Mouse (Mus musculus): ENCODE measurements around the gene Otulin.

Otulin gene

GRCm38 (mm10) chr15:27580771-27581170 is 49.7 kb downstream of the Otulin start:
- DNase-seq (ENCODE audit: low spot score): no peak

GRCm38 (mm10) chr15:27579853-27580252 is 50.6 kb downstream of the Otulin start:
- DNase-seq (ENCODE audit: low spot score): no peak

GRCm38 (mm10) chr15:27578918-27579317 is 51.6 kb downstream of the Otulin start:
- no peak for DNase-seq (ENCODE audit: low spot score)

- no peak for DNase-seq (ENCODE audit: low spot score)
Measured at GRCm38 (mm10) chr15:27577915-27578780, 52.3 kb downstream of the Otulin start.

DNA sequence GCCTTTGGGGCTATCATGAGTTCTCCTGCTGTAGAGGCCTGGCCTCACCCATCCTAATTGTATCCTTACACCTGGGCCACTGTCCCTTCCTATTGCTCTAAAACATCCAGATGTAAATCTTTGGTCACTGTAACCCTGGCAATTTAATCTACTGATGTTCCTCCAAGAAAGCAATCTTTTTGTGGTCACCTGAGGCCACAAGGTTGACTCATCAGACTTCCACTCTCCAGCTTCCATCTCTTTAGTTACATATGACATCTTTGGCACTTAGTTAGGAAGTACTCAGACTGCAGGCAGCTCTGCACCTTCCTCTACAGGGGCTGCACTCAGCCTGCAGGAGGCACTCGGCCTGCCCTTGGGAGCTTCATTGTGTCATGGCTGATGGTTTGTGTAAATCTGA is 53.6 kb downstream of the Otulin start:
- no peak for DNase-seq (ENCODE audit: low spot score)

DNA sequence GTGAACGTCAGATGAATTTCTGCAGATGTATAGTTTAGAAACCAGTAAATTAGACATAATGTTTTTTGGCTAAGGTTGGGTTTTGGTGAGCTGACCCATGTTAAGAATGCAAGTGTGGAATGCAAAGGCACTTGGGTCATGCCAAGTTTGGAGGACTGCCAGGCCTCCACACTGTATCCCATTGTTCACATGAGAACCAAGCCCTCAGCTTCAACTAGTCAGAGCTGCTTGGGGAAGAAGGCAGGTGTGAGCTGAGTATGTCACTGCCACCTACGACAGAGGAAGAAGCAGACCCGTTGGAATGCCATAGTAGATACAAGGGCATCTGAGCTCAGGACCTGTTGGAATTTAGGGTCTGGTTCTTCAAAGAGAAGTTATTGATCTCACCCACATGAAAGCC is 54.6 kb downstream of the Otulin start:
- no peak for DNase-seq (ENCODE audit: low spot score)

DNA sequence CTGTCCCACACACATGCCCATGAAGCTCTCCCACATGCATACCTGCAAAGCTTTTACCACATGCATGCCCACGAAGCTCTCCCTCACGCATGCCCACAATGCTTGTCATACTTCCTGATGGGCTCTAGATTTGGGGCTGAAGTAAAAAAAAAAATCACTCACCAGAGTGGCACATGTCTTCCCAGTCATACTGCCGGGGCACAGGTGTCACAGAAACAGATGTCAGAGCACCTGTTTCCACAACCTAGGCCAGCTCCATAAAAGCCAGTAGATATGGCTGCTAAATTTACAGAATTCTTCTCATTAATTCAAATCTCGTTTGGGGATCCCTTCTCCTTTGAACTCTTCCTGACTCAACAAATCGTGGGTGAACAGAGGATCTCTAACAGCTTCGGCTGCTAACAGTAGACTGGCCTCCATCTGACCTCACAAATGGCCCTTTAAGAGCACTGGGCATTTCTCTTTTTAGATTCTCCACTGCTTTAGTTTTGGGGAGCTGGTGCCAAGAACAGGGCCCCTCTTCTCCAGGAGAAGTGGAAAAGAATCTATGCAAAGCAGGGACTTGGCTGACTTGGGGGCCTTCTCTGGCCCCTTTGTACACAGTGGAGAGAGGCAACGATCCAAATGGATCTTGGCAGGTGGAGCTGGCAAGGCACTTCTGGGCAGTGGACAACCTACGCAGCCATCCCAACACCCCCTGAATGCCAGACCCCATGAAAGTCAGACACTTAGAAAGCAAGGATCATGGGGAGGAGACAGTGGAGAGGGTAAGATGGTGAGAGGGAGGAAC is 55.3 kb downstream of the Otulin start:
- DNase-seq (ENCODE audit: low spot score): no peak

DNA sequence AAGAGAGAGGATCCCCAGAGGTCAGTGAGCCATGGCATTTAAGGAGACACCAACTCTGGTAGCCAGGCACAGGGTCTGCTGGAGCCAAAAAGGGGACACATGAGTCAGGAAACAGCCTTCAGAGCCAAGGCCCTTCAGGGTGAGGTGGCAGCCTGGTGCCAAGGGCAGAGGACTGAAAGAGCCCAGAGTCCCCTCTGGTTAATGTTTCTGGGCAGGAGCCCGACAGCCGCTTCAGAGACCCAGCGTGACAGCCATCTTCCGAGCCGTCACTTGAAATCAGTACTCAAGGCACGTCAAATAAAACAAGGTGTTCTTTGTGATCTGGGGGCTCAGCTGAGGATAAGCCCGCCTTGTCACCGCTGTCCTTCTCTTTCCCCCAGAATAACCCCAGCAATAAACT is 59.3 kb downstream of the Otulin start:
- no peak for DNase-seq (ENCODE audit: low spot score)

DNA sequence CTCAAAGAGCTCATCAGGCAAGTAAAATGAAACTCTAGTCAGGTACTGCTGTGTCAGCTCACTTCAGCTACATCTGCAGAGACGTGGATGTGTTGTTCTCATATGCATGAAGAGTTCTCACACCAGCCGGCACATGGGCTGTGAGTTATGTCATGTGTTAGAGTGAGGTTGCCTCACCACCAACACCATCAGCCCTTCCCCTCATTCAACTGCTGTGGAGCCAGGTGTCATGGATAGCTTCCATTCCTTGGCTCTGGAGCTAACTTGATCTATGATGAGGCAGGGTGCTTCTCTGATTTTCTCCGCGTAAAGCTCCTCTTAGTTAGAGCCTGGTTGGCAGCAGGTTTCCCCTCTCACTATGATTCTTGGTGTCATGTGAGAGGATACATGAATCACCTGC is 60.1 kb downstream of the Otulin start:
- DNase-seq (ENCODE audit: low spot score): no peak

GRCm38 (mm10) chr15:27569924-27570323 is 60.6 kb downstream of the Otulin start:
- DNase-seq (ENCODE audit: low spot score): no peak

GRCm38 (mm10) chr15:27568371-27568770 is 62.1 kb downstream of the Otulin start:
- DNase-seq (ENCODE audit: low spot score): no peak

DNA sequence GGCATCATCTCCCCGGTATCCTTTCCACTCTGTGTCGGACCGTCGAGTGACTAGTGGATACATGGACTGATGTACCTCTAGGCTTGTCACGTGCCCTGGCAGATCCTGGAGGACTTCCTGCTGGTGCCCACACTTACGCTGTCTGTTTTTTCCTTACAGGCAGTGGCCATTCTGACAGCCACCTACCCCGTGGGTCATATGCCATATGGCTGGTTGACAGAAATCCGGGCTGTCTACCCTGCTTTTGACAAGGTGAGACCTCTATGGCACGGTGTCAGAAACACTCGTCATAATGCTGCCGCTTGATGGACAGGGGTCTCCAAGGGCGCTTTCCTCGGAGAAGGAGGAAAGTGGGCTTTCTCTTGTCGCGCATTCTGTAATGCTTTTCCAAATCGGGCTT is 63.1 kb downstream of the Otulin start:
- DNase-seq (ENCODE audit: low spot score): no peak

GRCm38 (mm10) chr15:27565626-27566185 is 64.8 kb downstream of the Otulin start:
- no peak for DNase-seq (ENCODE audit: low spot score)

GRCm38 (mm10) chr15:27564106-27565100 is 66.1 kb downstream of the Otulin start:
- DNase-seq (ENCODE audit: low spot score): no peak

DNA sequence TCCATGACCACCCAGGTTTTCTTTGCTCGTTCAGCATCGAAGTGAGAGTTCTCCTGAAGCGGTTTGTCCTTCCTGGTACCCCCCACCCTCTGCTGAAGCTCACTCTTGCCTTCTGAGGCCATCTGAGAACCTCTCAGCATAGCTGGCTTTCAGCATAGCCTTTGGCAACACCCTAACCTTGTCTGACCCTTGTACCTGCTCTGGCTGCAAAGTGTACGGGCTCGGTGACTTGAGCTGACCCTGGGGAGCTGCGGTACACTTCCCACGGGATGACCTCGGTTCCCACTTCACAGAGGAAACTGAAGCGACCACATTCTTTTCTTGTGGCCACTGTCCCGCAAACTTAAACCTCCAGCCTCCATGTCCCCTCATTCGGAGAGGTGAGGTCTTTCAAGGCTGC is 70.2 kb downstream of the Otulin start:
- no peak for DNase-seq (ENCODE audit: low spot score)

DNA sequence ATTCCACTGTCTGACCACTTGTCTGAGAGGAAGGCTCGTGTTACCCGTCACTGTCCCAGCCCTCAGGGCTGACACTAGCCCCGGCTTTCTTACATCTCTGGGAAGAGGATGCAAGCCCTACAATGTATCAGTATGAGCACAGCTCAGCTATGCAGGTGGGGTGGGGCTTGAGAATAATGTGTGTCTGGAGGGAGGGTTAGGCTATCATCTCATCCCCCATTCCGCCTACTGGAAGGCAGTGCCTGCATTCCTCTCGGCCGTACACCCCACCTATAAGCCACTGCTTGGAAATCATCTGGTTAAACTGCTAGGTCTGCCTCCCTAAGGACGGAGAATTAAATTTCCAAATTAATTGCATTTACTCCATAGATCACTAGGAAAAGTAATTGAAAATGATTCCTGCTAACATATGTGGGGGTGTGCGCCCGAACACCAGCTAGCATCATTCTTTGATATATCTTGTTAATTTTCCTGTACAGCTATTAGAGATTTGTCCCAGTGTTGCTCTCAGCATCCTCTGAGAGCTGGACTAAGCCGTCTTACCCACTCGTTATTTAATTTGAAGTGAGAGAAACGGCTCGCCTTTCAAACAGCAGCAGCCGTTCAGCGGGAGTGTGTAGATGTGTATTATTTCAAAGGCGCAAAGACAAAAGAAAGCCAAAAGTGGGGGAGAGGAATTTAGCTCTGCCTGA is 71.9 kb downstream of the Otulin start:
- no peak for DNase-seq (ENCODE audit: low spot score)

GRCm38 (mm10) chr15:27553554-27553953 is 76.9 kb downstream of the Otulin start:
- no peak for DNase-seq (ENCODE audit: low spot score)

GRCm38 (mm10) chr15:27552129-27552700 is 78.3 kb downstream of the Otulin start:
- no peak for DNase-seq (ENCODE audit: low spot score)

DNA sequence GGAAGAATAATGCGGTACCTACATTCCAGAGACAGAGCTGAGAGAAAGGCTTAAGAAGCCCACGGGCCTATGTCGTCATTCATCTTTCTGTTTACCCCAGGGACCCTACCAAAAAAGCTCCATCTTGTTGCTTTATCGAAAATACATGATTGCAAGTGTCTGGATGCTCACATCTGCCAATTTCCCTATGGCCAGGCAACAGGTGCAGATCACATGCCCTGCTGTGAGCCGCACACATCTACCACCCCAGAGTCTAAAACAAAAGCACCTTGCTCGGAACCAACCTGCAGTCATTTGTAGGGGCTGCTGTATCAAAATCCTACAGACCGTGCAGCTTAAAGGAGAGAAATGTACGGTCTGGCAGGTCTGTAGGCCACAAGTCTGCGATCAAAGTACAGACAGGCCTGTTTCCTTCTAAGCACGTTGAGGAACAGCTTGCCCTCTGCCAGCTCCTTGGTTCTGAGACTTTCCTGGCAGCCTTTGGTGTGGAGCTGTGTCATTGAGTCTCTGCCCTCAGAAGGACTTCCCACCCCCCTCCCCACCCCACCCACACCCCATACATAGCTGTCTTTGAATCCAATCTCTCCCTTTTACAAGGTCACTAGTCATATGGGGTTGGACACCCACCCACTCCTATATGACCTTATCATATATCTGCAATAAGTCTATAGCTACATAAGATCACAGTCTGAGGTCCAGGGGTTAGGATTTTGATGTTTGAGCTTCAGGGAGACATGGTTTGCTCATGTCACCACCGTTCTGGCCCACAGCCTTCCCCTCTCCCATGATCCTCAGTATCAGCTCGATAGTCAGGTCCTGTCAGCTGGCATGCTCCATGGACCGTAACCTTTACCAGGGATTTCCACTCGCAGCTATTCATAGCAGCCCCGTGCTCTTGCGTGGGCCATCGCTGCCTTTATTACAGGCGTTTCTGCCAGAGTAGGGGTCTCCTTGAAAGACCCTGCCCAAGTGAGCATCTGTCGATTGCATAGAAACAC is 79.1 kb downstream of the Otulin start:
- DNase-seq (ENCODE audit: low spot score): no peak

Measured in c-Kit-positive CD71-positive TER-119-positive erythroid progenitor cells, embryonic 14.5 days (primary cell).